ENCODE assay signal across 9 mouse cellular contexts in the genomic region with DNA sequence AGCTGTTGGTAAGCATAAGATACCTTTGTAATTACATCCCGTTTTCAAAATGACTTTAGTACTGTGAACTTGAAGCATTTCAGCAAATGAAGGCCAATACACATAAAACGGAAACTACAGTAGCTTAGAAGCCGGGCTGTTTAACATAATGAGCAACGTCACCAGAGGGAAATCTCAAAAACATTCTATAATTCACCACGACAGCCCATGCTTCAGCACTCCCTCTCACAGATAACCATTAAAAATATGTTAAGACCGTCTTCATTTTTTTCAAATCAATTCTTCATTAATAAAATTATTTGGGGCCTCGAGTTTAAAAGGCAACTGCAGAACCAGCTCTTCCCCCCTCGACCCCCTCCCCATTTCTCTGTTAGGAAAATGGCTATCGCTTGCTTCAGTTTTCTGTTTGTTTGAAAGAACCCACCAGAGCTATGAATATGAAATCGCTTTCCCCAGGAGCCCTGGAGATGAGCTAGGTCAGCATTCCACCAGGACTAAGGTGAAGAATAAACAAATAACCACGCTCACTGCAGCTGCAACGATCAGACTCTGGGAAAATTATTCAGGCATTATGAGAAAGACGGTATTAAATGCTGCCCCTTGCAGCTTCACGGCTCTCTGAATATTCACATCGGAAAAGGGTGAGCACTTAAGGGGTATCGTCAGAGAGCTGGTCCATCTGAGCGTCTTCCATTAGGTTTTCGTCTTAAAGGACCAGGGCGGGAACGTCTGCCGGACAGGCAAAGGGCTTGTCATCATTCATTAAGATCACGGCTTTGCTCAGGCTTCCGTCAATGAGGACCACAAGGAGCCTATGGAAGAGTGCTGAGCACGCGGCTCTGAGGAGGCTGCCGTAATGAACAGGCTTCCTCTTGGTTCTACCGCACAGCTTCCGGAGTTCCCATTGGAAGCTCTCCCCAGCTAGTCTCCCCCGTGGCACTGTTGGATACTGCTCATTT.
DNase-seq lines count a peak whose midpoint lies in the region; ATAC-seq and TF ChIP-seq lines count a peak whose summit lies in the region.
"Had no signal": no experiment of that assay in that cellular context is flagged by ENCODE, and none has a peak within 500 bp of the region (broad histone marks: within the 10 kb centered on the region; RNA-seq: fewer than 3 reads in every experiment).

No protein-coding gene starts in this region.

- no peak for TF ChIP-seq CTCF in thymus, adult 2 months (IDR thresholded peaks at IDR 0.05; ENCODE audit: borderline replicate concordance, control insufficient read depth, extremely low read depth, insufficient read depth, low read length, poor library complexity)

- H3K27ac ChIP-seq in heart, embryonic 14.5 days (replicated peaks in 1 of 2; ENCODE audit: control insufficient read depth in 1 of 2, insufficient read depth in 1 of 2, low read depth in 2 of 2, low read length in 2 of 2) = no peak overlapping the region
- H3K27ac ChIP-seq in forebrain, embryonic 13.5 days = no peak overlapping the region
- H3K27ac ChIP-seq in midbrain, embryonic 12.5 days (replicated peaks) = peak overlapping the region; percentile 69
- H3K27ac ChIP-seq in thymus, adult 2 months (ENCODE audit: control insufficient read depth, insufficient read depth, low read length) = no peak overlapping the region

- no peak overlapping the region for H3K4me3 ChIP-seq in heart, embryonic 14.5 days (ENCODE audit: control insufficient read depth in 1 of 2, insufficient read depth in 1 of 2, low read depth in 1 of 2, low read length in 2 of 2)
- peak overlapping the region; percentile 31 for H3K4me3 ChIP-seq in forebrain, embryonic 13.5 days
- H3K4me3 ChIP-seq in midbrain, embryonic 12.5 days = peak overlapping the region; percentile 28
- H3K4me3 ChIP-seq in thymus, adult 2 months (ENCODE audit: control insufficient read depth, insufficient read depth, low read length) = no peak overlapping the region

- H3K9me3 ChIP-seq in heart, embryonic 14.5 days (ENCODE audit: control insufficient read depth, low read length) = no peaks in the 10 kb centered on the region
- H3K9me3 ChIP-seq in forebrain, embryonic 13.5 days (replicated peaks) = no peaks in the 10 kb centered on the region
- H3K9me3 ChIP-seq in midbrain, embryonic 12.5 days = no peaks in the 10 kb centered on the region

- TF ChIP-seq POLR2A in thymus, adult 2 months (IDR thresholded peaks at IDR 0.05; ENCODE audit: control insufficient read depth, extremely low read depth, insufficient read depth, low read length, poor library complexity) = no peak

- no peak overlapping the region for H3K9ac ChIP-seq in heart, embryonic 14.5 days (ENCODE audit: low read length)
- peak overlapping the region; percentile 55 for H3K9ac ChIP-seq in forebrain, embryonic 13.5 days
- H3K9ac ChIP-seq in midbrain, embryonic 12.5 days (replicated peaks) = peak overlapping the region; percentile 24; the same call in 1 of the 2 replicates

- H3K4me2 ChIP-seq in heart, embryonic 14.5 days (ENCODE audit: low read length) = peak overlapping the region; percentile 31
- H3K4me2 ChIP-seq in forebrain, embryonic 13.5 days = peak overlapping the region; percentile 57
- peak overlapping the region; percentile 47 for H3K4me2 ChIP-seq in midbrain, embryonic 12.5 days (replicated peaks)

- 77% methylated on average over 29 of the region's 29 CpGs for WGBS in heart, embryonic 14.5 days
- 28% methylated on average over 29 of the region's 29 CpGs for WGBS in forebrain, embryonic 13.5 days
- 32% methylated on average over 29 of the region's 29 CpGs for WGBS in midbrain, embryonic 12.5 days
- 87% methylated on average over 29 of the region's 29 CpGs for WGBS in thymus, adult 2 months

- no peaks in the 10 kb centered on the region for H3K27me3 ChIP-seq in heart, embryonic 14.5 days (ENCODE audit: control insufficient read depth, insufficient read depth, low read length)
- no peaks in the 10 kb centered on the region for H3K27me3 ChIP-seq in forebrain, embryonic 13.5 days
- no peaks in the 10 kb centered on the region for H3K27me3 ChIP-seq in midbrain, embryonic 12.5 days
- H3K27me3 ChIP-seq in thymus, adult 2 months (ENCODE audit: control insufficient read depth, insufficient read depth, low read length) = no peaks in the 10 kb centered on the region

- DNase-seq in heart, adult 18-20 months = no peak
- peak; percentile 16 for DNase-seq in R1 (ENCODE audit: low read depth, low spot score)
- no peak for DNase-seq in thymus, adult 2 months
- no peak for DNase-seq in adrenal gland, adult 18-20 months (ENCODE audit: low spot score in 2 of 2)
- DNase-seq: thymus, postnatal 25 days had no signal

- peaks cover 3 to 6% of the 10 kb centered on the region in 2 experiments; a peak in 1 of 4 replicates for H3K4me1 ChIP-seq in heart, embryonic 14.5 days (ENCODE audit: control insufficient read depth in 2 of 2, insufficient read depth in 2 of 2, low read length in 2 of 2)
- H3K4me1 ChIP-seq in forebrain, embryonic 13.5 days = peaks cover 20% of the 10 kb centered on the region
- H3K4me1 ChIP-seq in midbrain, embryonic 12.5 days = peaks cover 9% of the 10 kb centered on the region
- no peaks in the 10 kb centered on the region for H3K4me1 ChIP-seq in thymus, adult 2 months (replicated peaks; ENCODE audit: control insufficient read depth, insufficient read depth, low read length)

- no peak for ATAC-seq in heart, embryonic 14.5 days (ENCODE audit: insufficient number of reproducible peaks, insufficient read depth, low FRiP score, low read depth)
- peak; percentile 80 for ATAC-seq in forebrain, embryonic 13.5 days
- peak; percentile 85 for ATAC-seq in midbrain, embryonic 12.5 days (ENCODE audit: low FRiP score, low read depth)
- ATAC-seq in megakaryocyte progenitor cell, adult 5-6 weeks (replicated peaks; ENCODE audit: poor library complexity) = no peak

- no peaks in the 10 kb centered on the region for H3K36me3 ChIP-seq in heart, embryonic 14.5 days (ENCODE audit: control insufficient read depth, insufficient read depth, low read length)
- no peaks in the 10 kb centered on the region for H3K36me3 ChIP-seq in forebrain, embryonic 13.5 days (ENCODE audit: poor library complexity, severe bottlenecking)
- no peaks in the 10 kb centered on the region for H3K36me3 ChIP-seq in midbrain, embryonic 12.5 days
- no peaks in the 10 kb centered on the region for H3K36me3 ChIP-seq in thymus, adult 2 months (ENCODE audit: control insufficient read depth, insufficient read depth, low read length)

Comparison
In these comparisons a context has a peak if more than half of its experiments do, and no peak if none do; other contexts are left out.
1. ATAC-seq: peak in forebrain, embryonic 13.5 days (single experiment) and midbrain, embryonic 12.5 days (single experiment); none in heart, embryonic 14.5 days (single experiment) and megakaryocyte progenitor cell, adult 5-6 weeks (single experiment).
2. H3K4me3 ChIP-seq: peak in forebrain, embryonic 13.5 days (single experiment) and midbrain, embryonic 12.5 days (single experiment); none in heart, embryonic 14.5 days (0 of 2) and thymus, adult 2 months (single experiment).
3. Peak in every context shown above with its lines, with median percentiles within 50 percentile points of each other: H3K4me2 ChIP-seq.